ENCODE assay signal across 15 mouse cellular contexts in genomic region chr5:147304276-147305155, GRCm38 (mm10). TPM values are rescaled to one million over a fixed set of nuclear protein-coding genes. Genes with fewer than 3 reads are reported as not detected.
DNase-seq lines count a peak whose midpoint lies in the region; ATAC-seq and TF ChIP-seq lines count a peak whose summit lies in the region.
"Had no signal": no experiment of that assay in that cellular context is flagged by ENCODE, and none has a peak within 500 bp of the region (broad histone marks: within the 10 kb centered on the region; RNA-seq: fewer than 3 reads in every experiment).

No protein-coding gene starts in this region.

- no peak for TF ChIP-seq CTCF in gastrocnemius, adult 2 months (IDR thresholded peaks at IDR 0.05)

- no peak for ATAC-seq in forebrain, embryonic 16.5 days
- no peak for ATAC-seq in neural tube, embryonic 15.5 days (ENCODE audit: low FRiP score)
- no peak for ATAC-seq in limb, embryonic 14.5 days (ENCODE audit: low FRiP score, low read depth)
- no peak for ATAC-seq in CD4-positive, CD25-positive, alpha-beta regulatory T cell, adult 4 months
- ATAC-seq: hindbrain, embryonic 16.5 days had no signal

- no peak overlapping the region for H3K4me2 ChIP-seq in forebrain, embryonic 16.5 days (ENCODE audit: low read length)
- no peak overlapping the region for H3K4me2 ChIP-seq in neural tube, embryonic 15.5 days
- no peak overlapping the region for H3K4me2 ChIP-seq in limb, embryonic 14.5 days (replicated peaks; ENCODE audit: low read depth, low read length, severe bottlenecking)

- H3K36me3 ChIP-seq in forebrain, embryonic 10.5 days (replicated peaks) = no peaks in the 10 kb centered on the region
- no peaks in the 10 kb centered on the region for H3K36me3 ChIP-seq in forebrain, embryonic 16.5 days (ENCODE audit: control insufficient read depth, insufficient read depth)
- H3K36me3 ChIP-seq in neural tube, embryonic 15.5 days = no peaks in the 10 kb centered on the region
- no peaks in the 10 kb centered on the region for H3K36me3 ChIP-seq in limb, embryonic 14.5 days (ENCODE audit: control insufficient read depth, insufficient read depth, low read length)

- no peak overlapping the region for H3K27ac ChIP-seq in forebrain, embryonic 10.5 days
- H3K27ac ChIP-seq in forebrain, embryonic 16.5 days (ENCODE audit: low read length) = no peak overlapping the region
- H3K27ac ChIP-seq in neural tube, embryonic 15.5 days (replicated peaks) = no peak overlapping the region
- H3K27ac ChIP-seq in limb, embryonic 14.5 days (replicated peaks; ENCODE audit: low read depth, low read length) = no peak overlapping the region
- H3K27ac ChIP-seq in gastrocnemius, adult 2 months = no peak overlapping the region
- H3K27ac ChIP-seq: left cerebral cortex, adult 2 months had no signal

- H3K4me3 ChIP-seq in forebrain, embryonic 10.5 days = no peak overlapping the region
- no peak overlapping the region for H3K4me3 ChIP-seq in forebrain, embryonic 16.5 days (replicated peaks; ENCODE audit: low read length)
- H3K4me3 ChIP-seq in neural tube, embryonic 15.5 days (replicated peaks) = no peak overlapping the region
- peak overlapping the region; percentile 8; the same call in 1 of the 2 replicates for H3K4me3 ChIP-seq in limb, embryonic 14.5 days (replicated peaks; ENCODE audit: low read length)
- H3K4me3 ChIP-seq in gastrocnemius, adult 2 months = no peak overlapping the region
- H3K4me3 ChIP-seq: left cerebral cortex, adult 2 months had no signal

- H3K4me1 ChIP-seq in forebrain, embryonic 10.5 days = peaks cover 39% of the 10 kb centered on the region
- H3K4me1 ChIP-seq in forebrain, embryonic 16.5 days (replicated peaks; ENCODE audit: control insufficient read depth, insufficient read depth, low read length) = peaks cover 8% of the 10 kb centered on the region; the same call in 1 of the 2 replicates
- H3K4me1 ChIP-seq in neural tube, embryonic 15.5 days = peaks cover 26% of the 10 kb centered on the region
- H3K4me1 ChIP-seq in limb, embryonic 14.5 days (ENCODE audit: control insufficient read depth, insufficient read depth, low read length) = peaks cover 14% of the 10 kb centered on the region

- peaks cover 100% of the 10 kb centered on the region for H3K27me3 ChIP-seq in forebrain, embryonic 10.5 days (ENCODE audit: poor library complexity, severe bottlenecking)
- H3K27me3 ChIP-seq in forebrain, embryonic 16.5 days (replicated peaks; ENCODE audit: control insufficient read depth, insufficient read depth, low read length) = peaks cover 92% of the 10 kb centered on the region
- H3K27me3 ChIP-seq in neural tube, embryonic 15.5 days (replicated peaks) = peaks cover 98% of the 10 kb centered on the region
- peaks cover 100% of the 10 kb centered on the region for H3K27me3 ChIP-seq in limb, embryonic 14.5 days (ENCODE audit: control insufficient read depth, insufficient read depth, low read length)

- under 1% methylated on average over 54 of the region's 54 CpGs for WGBS in forebrain, embryonic 10.5 days
- WGBS in forebrain, embryonic 16.5 days = under 1% methylated on average over 51 of the region's 54 CpGs
- under 1% methylated on average over 53 of the region's 54 CpGs for WGBS in neural tube, embryonic 15.5 days
- WGBS in limb, embryonic 14.5 days = under 1% methylated on average over 54 of the region's 54 CpGs

- peak; percentile 38 for DNase-seq in forebrain, embryonic 10.5 days (ENCODE audit: extremely low spot score, low spot score)
- DNase-seq in neural tube, embryonic 10.5 days (ENCODE audit: extremely low spot score, low spot score) = peak; percentile 67
- no peak for DNase-seq in limb, embryonic 14.5 days (ENCODE audit: low spot score)
- no peak for DNase-seq in urinary bladder, adult 2 months (ENCODE audit: low spot score)
- DNase-seq in gastrocnemius, adult 2 months = no peak
- DNase-seq: adrenal gland, postnatal 36 days; cerebellum, adult 9-11 months; gastrocnemius, postnatal 25 days; kidney, postnatal 25 days had no signal

- no peak for TF ChIP-seq POLR2A in limb, embryonic 14.5 days (IDR thresholded peaks at IDR 0.05; ENCODE audit: borderline replicate concordance, extremely low read depth, insufficient read depth, insufficient read length)

- no peaks in the 10 kb centered on the region for H3K9me3 ChIP-seq in forebrain, embryonic 10.5 days
- no peaks in the 10 kb centered on the region for H3K9me3 ChIP-seq in forebrain, embryonic 16.5 days (ENCODE audit: control insufficient read depth, low read length)
- no peaks in the 10 kb centered on the region for H3K9me3 ChIP-seq in neural tube, embryonic 15.5 days (replicated peaks)
- H3K9me3 ChIP-seq in limb, embryonic 14.5 days (ENCODE audit: control insufficient read depth, low read length) = no peaks in the 10 kb centered on the region

- no peak overlapping the region for H3K9ac ChIP-seq in forebrain, embryonic 16.5 days (replicated peaks; ENCODE audit: low read depth, low read length)
- no peak overlapping the region for H3K9ac ChIP-seq in neural tube, embryonic 15.5 days (replicated peaks)
- H3K9ac ChIP-seq in limb, embryonic 14.5 days (ENCODE audit: low read depth, low read length, severe bottlenecking) = no peak overlapping the region

- intact Hi-C loops in gastrocnemius, adult 2 months (cut with DNase I) = no loop called here

RNA-seq across cellular contexts. Expression of gene Cdx2, which starts 2.6 kb away (rescaled TPM):
- not detected in 2 replicates for polyA plus RNA-seq in forebrain, embryonic 10.5 days (2016; fragmentation: Nextera tagmentation; extraction: Ambion mirVana)
- polyA plus RNA-seq in forebrain, embryonic 16.5 days (2015; fragmentation: Nextera tagmentation; extraction: Ambion mirVana) = not detected in 2 replicates
- polyA plus RNA-seq in neural tube, embryonic 15.5 days (2015; fragmentation: Nextera tagmentation; extraction: Ambion mirVana) = 3.1 TPM in 1 of 2 replicates, not detected in the other
- polyA plus RNA-seq in limb, embryonic 14.5 days (2012; rRNA removed) = 0.03 TPM in 1 of 2 replicates, not detected in the other
- polyA plus RNA-seq in limb, embryonic 14.5 days (2014; fragmentation: Nextera tagmentation; extraction: Ambion mirVana) = not detected in 2 replicates
- polyA plus RNA-seq in urinary bladder, adult 2 months (2012; rRNA removed) = not detected in 2 replicates
- total RNA-seq in gastrocnemius, adult 2 months (2021) = not detected
- not detected for polyA plus RNA-seq in CD4-positive, CD25-positive, alpha-beta regulatory T cell, adult 4 months (2017; shearing (Covaris generic))
- total RNA-seq: adrenal gland, postnatal 36 days; gastrocnemius, postnatal 25 days; left cerebral cortex, adult 2 months had no signal
- polyA plus RNA-seq: hindbrain, embryonic 16.5 days; lung, embryonic 16.5 days had no signal

RNA-seq across cellular contexts. Expression of gene Urad, which starts 17.7 kb away (rescaled TPM):
- polyA plus RNA-seq in forebrain, embryonic 10.5 days (2016; fragmentation: Nextera tagmentation; extraction: Ambion mirVana) = not detected in 2 replicates
- not detected in 2 replicates for polyA plus RNA-seq in forebrain, embryonic 16.5 days (2015; fragmentation: Nextera tagmentation; extraction: Ambion mirVana)
- polyA plus RNA-seq in neural tube, embryonic 15.5 days (2015; fragmentation: Nextera tagmentation; extraction: Ambion mirVana) = 0.24 TPM in 1 of 2 replicates, not detected in the other
- polyA plus RNA-seq in limb, embryonic 14.5 days (2012; rRNA removed) = not detected in 2 replicates
- polyA plus RNA-seq in limb, embryonic 14.5 days (2014; fragmentation: Nextera tagmentation; extraction: Ambion mirVana) = not detected in 2 replicates
- polyA plus RNA-seq in urinary bladder, adult 2 months (2012; rRNA removed) = not detected in 2 replicates
- not detected for total RNA-seq in gastrocnemius, adult 2 months (2021)
- polyA plus RNA-seq in CD4-positive, CD25-positive, alpha-beta regulatory T cell, adult 4 months (2017; shearing (Covaris generic)) = not detected
- total RNA-seq: gastrocnemius, postnatal 25 days; left cerebral cortex, adult 2 months had no signal
- polyA plus RNA-seq: hindbrain, embryonic 16.5 days; lung, embryonic 16.5 days had no signal

RNA-seq across cellular contexts. Expression of gene Pdx1, which starts 34.8 kb away (rescaled TPM):
- not detected in 2 replicates for polyA plus RNA-seq in forebrain, embryonic 10.5 days (2016; fragmentation: Nextera tagmentation; extraction: Ambion mirVana)
- polyA plus RNA-seq in forebrain, embryonic 16.5 days (2015; fragmentation: Nextera tagmentation; extraction: Ambion mirVana) = not detected in 2 replicates
- not detected in 2 replicates for polyA plus RNA-seq in neural tube, embryonic 15.5 days (2015; fragmentation: Nextera tagmentation; extraction: Ambion mirVana)
- not detected in 2 replicates for polyA plus RNA-seq in limb, embryonic 14.5 days (2012; rRNA removed)
- polyA plus RNA-seq in limb, embryonic 14.5 days (2014; fragmentation: Nextera tagmentation; extraction: Ambion mirVana) = not detected in 2 replicates
- not detected in 2 replicates for polyA plus RNA-seq in urinary bladder, adult 2 months (2012; rRNA removed)
- not detected for total RNA-seq in gastrocnemius, adult 2 months (2021)
- not detected for polyA plus RNA-seq in CD4-positive, CD25-positive, alpha-beta regulatory T cell, adult 4 months (2017; shearing (Covaris generic))
- total RNA-seq: adrenal gland, postnatal 36 days; gastrocnemius, postnatal 25 days; left cerebral cortex, adult 2 months had no signal
- polyA plus RNA-seq: hindbrain, embryonic 16.5 days; lung, embryonic 16.5 days had no signal

Comparison
In these comparisons a context has a peak if more than half of its experiments do, and no peak if none do; other contexts are left out.
1. DNase-seq: peak in forebrain, embryonic 10.5 days (single experiment) and neural tube, embryonic 10.5 days (single experiment); none in limb, embryonic 14.5 days (single experiment), urinary bladder, adult 2 months (single experiment) and gastrocnemius, adult 2 months (single experiment).